Mouse (Mus musculus) CH12.LX (cell line): Measurements from ENCODE around the gene Clspn. TPM values are rescaled to one million over a fixed set of nuclear protein-coding genes. Genes with fewer than 3 reads are reported as not detected.

ENCODE experiments used
- DNase-seq: peaks from one replicate; pipeline ENCODE4 v3.0.0-alpha.2; 2013; ENCODE audit errors: extremely low read depth
- H3K27ac ChIP-seq: 2 replicates; pipeline ENCODE4 v1.5.1; 2012; ENCODE audit warnings: low read depth, mild to moderate bottlenecking, control low read depth, moderate library complexity; ENCODE audit not compliant: insufficient read depth
- H3K27me3 ChIP-seq: replicated peaks from 2 replicates; pipeline ENCODE3; 2012; ENCODE audit warnings: inconsistent platforms
- H3K36me3 ChIP-seq, 2 experiments: replicated peaks in 1 of 2; 2 replicates each; pipeline versions ENCODE3 to v1.6.1; 2012; ENCODE audit warnings: inconsistent platforms in 1 of 2, low read length in 1 of 2, mild to moderate bottlenecking in 1 of 2, mixed read lengths in 1 of 2, moderate library complexity in 1 of 2; ENCODE audit not compliant: control insufficient read depth in 1 of 2, insufficient read depth in 1 of 2
- H3K4me1 ChIP-seq, 2 experiments: 2 replicates each; pipeline ENCODE4 v1.6.1; 2012; ENCODE audit warnings: inconsistent platforms in 1 of 2, moderate library complexity in 1 of 2; ENCODE audit not compliant: insufficient read depth in 2 of 2, control insufficient read depth in 1 of 2
- H3K4me2 ChIP-seq: 2 replicates; pipeline ENCODE4 v1.6.1; 2012; ENCODE audit warnings: low read depth, mild to moderate bottlenecking, control low read depth; ENCODE audit not compliant: poor library complexity, insufficient read depth, severe bottlenecking
- H3K4me3 ChIP-seq, 3 experiments: fragments of 150-350 bp in 1 of 3; sonication (generic) in 1 of 3; replicated peaks in 1 of 3; 2 replicates each; pipeline versions ENCODE3 to v1.5.1; 2011 to 2012; ENCODE audit warnings: low read depth in 2 of 3, low read length in 2 of 3, mild to moderate bottlenecking in 2 of 3, moderate library complexity in 2 of 3, control low read depth in 1 of 3, improper control_type of control experiment in 1 of 3, inconsistent platforms in 1 of 3, mixed read lengths in 1 of 3; ENCODE audit not compliant: poor library complexity in 1 of 3
- H3K79me2 ChIP-seq: replicated peaks from 2 replicates; pipeline ENCODE4 v1.6.1; 2012; ENCODE audit warnings: mild to moderate bottlenecking, moderate library complexity; ENCODE audit not compliant: control insufficient read depth, poor library complexity, insufficient read depth, severe bottlenecking; ENCODE audit errors: extremely low read depth
- H3K9ac ChIP-seq: 2 replicates; pipeline ENCODE4 v1.6.1; 2012; ENCODE audit warnings: low read depth, mild to moderate bottlenecking, control low read depth, moderate library complexity; ENCODE audit not compliant: insufficient read depth
- H3K9me3 ChIP-seq: replicated peaks from 2 replicates; pipeline ENCODE3; 2012; ENCODE audit warnings: low read length, inconsistent platforms, mixed read lengths
- BHLHE40 ChIP-seq: IDR thresholded peaks from 2 replicates; pipeline ENCODE4 v1.6.1; 2011; ENCODE audit warnings: mild to moderate bottlenecking, low read depth, low read length, improper control_type of control experiment
- CHD2 ChIP-seq: IDR thresholded peaks from 2 replicates; pipeline ENCODE4 v1.6.1; 2011; ENCODE audit warnings: low read length, improper control_type of control experiment
- CTCF ChIP-seq, 2 experiments: IDR thresholded peaks in 1 of 2; conservative IDR thresholded peaks in 1 of 2; 2 replicates each; pipeline ENCODE4 v1.5.1; 2011 to 2012; ENCODE audit warnings: low read depth in 2 of 2, low read length in 2 of 2, improper control_type of control experiment in 1 of 2, inconsistent platforms in 1 of 2, mild to moderate bottlenecking in 1 of 2, moderate library complexity in 1 of 2
- EP300 ChIP-seq: IDR thresholded peaks from 2 replicates; pipeline ENCODE4 v1.6.1; 2011; ENCODE audit warnings: low read length, improper control_type of control experiment
- GABPA ChIP-seq: IDR thresholded peaks from 2 replicates; pipeline ENCODE4 v1.6.1; 2012; ENCODE audit warnings: low read depth, low read length, improper control_type of control experiment, inconsistent platforms; ENCODE audit not compliant: insufficient replicate concordance
- JUND ChIP-seq: conservative IDR thresholded peaks from 2 replicates; pipeline ENCODE4 v1.6.1; 2011; ENCODE audit warnings: low read depth, low read length, improper control_type of control experiment
- KAT2A ChIP-seq: IDR thresholded peaks from 2 replicates; pipeline ENCODE4 v1.6.1; 2012; ENCODE audit warnings: low read length, improper control_type of control experiment, inconsistent platforms; ENCODE audit not compliant: insufficient replicate concordance
- MAFK ChIP-seq: IDR thresholded peaks from 2 replicates; pipeline ENCODE4 v1.6.1; 2011; ENCODE audit warnings: low read length, improper control_type of control experiment; ENCODE audit not compliant: insufficient replicate concordance
- MAX ChIP-seq: IDR thresholded peaks from 2 replicates; pipeline ENCODE4 v1.6.1; 2011; ENCODE audit warnings: low read length, improper control_type of control experiment
- MEF2A ChIP-seq: IDR thresholded peaks from 2 replicates; pipeline ENCODE4 v1.6.1; 2014; ENCODE audit warnings: low read depth, mild to moderate bottlenecking, inconsistent platforms, low read length, improper control_type of control experiment, borderline replicate concordance
- MYC ChIP-seq: IDR thresholded peaks from 2 replicates; pipeline ENCODE4 v1.6.1; 2011; ENCODE audit warnings: low read depth, mild to moderate bottlenecking, improper control_type of control experiment, low read length
- NELFE ChIP-seq: IDR thresholded peaks from 2 replicates; pipeline ENCODE4 v1.6.1; 2011; ENCODE audit warnings: low read depth, low read length, improper control_type of control experiment
- PAX5 ChIP-seq: IDR thresholded peaks from 2 replicates; pipeline ENCODE4 v1.6.1; 2012; ENCODE audit warnings: low read length, inconsistent platforms, mixed read lengths
- RAD21 ChIP-seq: IDR thresholded peaks from 2 replicates; pipeline ENCODE4 v1.6.1; 2011; ENCODE audit warnings: low read depth, mild to moderate bottlenecking, low read length, improper control_type of control experiment, moderate library complexity
- SMC3 ChIP-seq: IDR thresholded peaks from 2 replicates; pipeline ENCODE4 v1.6.1; 2011; ENCODE audit warnings: low read depth, low read length, improper control_type of control experiment
- UBTF ChIP-seq: IDR thresholded peaks from 2 replicates; pipeline ENCODE4 v1.6.1; 2012; ENCODE audit warnings: low read depth, mild to moderate bottlenecking, inconsistent platforms, low read length, improper control_type of control experiment, moderate library complexity
- USF1 ChIP-seq: IDR thresholded peaks from 2 replicates; pipeline ENCODE4 v1.6.1; 2014; ENCODE audit warnings: low read depth, mild to moderate bottlenecking, inconsistent platforms, low read length, improper control_type of control experiment
- ZKSCAN1 ChIP-seq: IDR thresholded peaks from 2 replicates; pipeline ENCODE4 v1.6.1; 2012; ENCODE audit warnings: low read depth, inconsistent platforms, low read length, improper control_type of control experiment, borderline replicate concordance
- ZMIZ1 ChIP-seq: IDR thresholded peaks from 2 replicates; pipeline ENCODE4 v1.6.1; 2012; ENCODE audit warnings: low read depth, mild to moderate bottlenecking, inconsistent platforms, low read length, improper control_type of control experiment
- ZNF384 ChIP-seq: IDR thresholded peaks from 2 replicates; pipeline ENCODE4 v1.6.1; 2012; ENCODE audit warnings: low read depth, low read length, improper control_type of control experiment, inconsistent platforms
- dilution Hi-C: fragments of 300-500 bp; cut with MboI; formaldehyde crosslinking; loops from 2 replicates; pipeline ENCODE4 v1.14.3; 2020; ENCODE audit warnings: low sequenced_read_pairs; ENCODE audit not compliant: extremely low pct_unique_long_range_greater_than_20kb, extremely low pct_ligation_motif_present
- in situ Hi-C: fragments of 300-500 bp; cut with MboI; formaldehyde crosslinking; loops from 3 replicates; pipeline ENCODE4 v1.14.3; 2019; ENCODE audit warnings: low sequenced_read_pairs, low pct_ligation_motif_present, low pct_unique_long_range_greater_than_20kb, mixed read lengths
- polyA plus RNA-seq: library from polyadenylated mRNA; unstranded; fragments of >175 nt; gene quantifications from 2 replicates; pipeline ENCODE4 v1.2.1, GENCODE M21; 2012; ENCODE audit warnings: low read depth; ENCODE audit not compliant: insufficient read length
- total RNA-seq, 2 experiments: library from RNA; depleted of rRNA; stranded (reverse); fragments of 300-350 nt in 1 of 2; fragments of >200 nt in 1 of 2; gene quantifications; 2 replicates each; pipeline ENCODE4 v1.2.3; 2012 to 2014

The Clspn gene
- total and polyA plus RNA-seq, 3 experiments = 25.5 to 90.0 (median 34.9) TPM

GRCm38 (mm10) chr4:126553685-126554084 is 3.0 kb upstream of the Clspn start:
- in situ Hi-C loops (no loop called here), dilution Hi-C loops (no loop called here)
- peak overlapping the region; percentile 75; the same call in 1 of the 2 replicates for H3K27ac ChIP-seq
- peaks cover 13% of the 10 kb centered on the region for H3K79me2 ChIP-seq
- H3K4me1 ChIP-seq = peaks cover 0 to 32% of the 10 kb centered on the region in 2 experiments
- no peaks in the 10 kb centered on the region for H3K27me3 ChIP-seq
- DNase-seq = peak; percentile 39
- H3K4me2 ChIP-seq = peak overlapping the region; percentile 65
- TF ChIP-seq KAT2A = no peak
- TF ChIP-seq CHD2 = no peak
- no peak for TF ChIP-seq USF1
- peak in 1 of 2 experiments; percentile 19; a peak in 2 of 4 replicates for TF ChIP-seq CTCF (conservative IDR thresholded peaks at IDR 0.05 in 1 of 2, IDR thresholded peaks at IDR 0.05 in 1 of 2; ENCODE audit: low read depth in 2 of 2, low read length in 2 of 2)
- no peak for TF ChIP-seq JUND
- no peak for TF ChIP-seq MAFK
- no peak for TF ChIP-seq ZMIZ1
- no peak for TF ChIP-seq GABPA
- no peak for TF ChIP-seq EP300
- peak; percentile 70; the same call in 1 of the 2 replicates for TF ChIP-seq ZNF384
- TF ChIP-seq UBTF = no peak
- H3K9ac ChIP-seq = peak overlapping the region; percentile 56; the same call in 1 of the 2 replicates
- peaks cover 0 to 2% of the 10 kb centered on the region in 2 experiments for H3K36me3 ChIP-seq
- H3K4me3 ChIP-seq = peak overlapping the region in 1 of 3 experiments; percentile 17
- H3K9me3 ChIP-seq = peaks cover 2% of the 10 kb centered on the region

- no peaks in the 10 kb centered on the region for H3K27me3 ChIP-seq
- peak overlapping the region; percentile 21; the same call in 1 of the 2 replicates for H3K4me2 ChIP-seq
- H3K4me1 ChIP-seq = peaks cover 0 to 36% of the 10 kb centered on the region in 2 experiments
- dilution Hi-C loops = no loop called here
- peak; percentile 74 for DNase-seq
- in situ Hi-C loops = no loop called here
- H3K9ac ChIP-seq = no peak overlapping the region
- H3K27ac ChIP-seq = no peak overlapping the region
- no peaks in the 10 kb centered on the region for H3K9me3 ChIP-seq
- H3K4me3 ChIP-seq = no peak overlapping the region
- H3K79me2 ChIP-seq = peaks cover 16% of the 10 kb centered on the region
- H3K36me3 ChIP-seq = peaks cover 0 to 5% of the 10 kb centered on the region in 2 experiments
- no peak for TF ChIP-seq BHLHE40
- no peak for TF ChIP-seq NELFE
- TF ChIP-seq ZMIZ1 = no peak
- peak; percentile 38 for TF ChIP-seq SMC3
- peak; percentile 80 for TF ChIP-seq RAD21
- TF ChIP-seq CTCF (conservative IDR thresholded peaks at IDR 0.05 in 1 of 2, IDR thresholded peaks at IDR 0.05 in 1 of 2; ENCODE audit: low read depth in 2 of 2, low read length in 2 of 2) = peak; percentile 17 to 74; a peak in 2 of 4 replicates
- peak; percentile 60; the same call in 1 of the 2 replicates for TF ChIP-seq MAX
- peak; percentile 99 for TF ChIP-seq ZNF384
- no peak for TF ChIP-seq MEF2A
- no peak for TF ChIP-seq MAFK
- TF ChIP-seq PAX5 = no peak
- no peak for TF ChIP-seq GABPA
- peak; percentile 94 for TF ChIP-seq MYC
- no peak for TF ChIP-seq ZKSCAN1
These were observed 2.3 kb upstream of the Clspn start for GRCm38 (mm10) chr4:126554462-126554861.
